Mouse (Mus musculus) CH12.LX (cell line): ENCODE measurements around the gene Ift43.

Source experiments
- CTCF ChIP-seq, 2 experiments: IDR thresholded peaks in 1 of 2; conservative IDR thresholded peaks in 1 of 2; 2 replicates each; pipeline ENCODE4 v1.5.1; 2011 to 2012; ENCODE audit warnings: low read depth in 2 of 2, low read length in 2 of 2, improper control_type of control experiment in 1 of 2, inconsistent platforms in 1 of 2, mild to moderate bottlenecking in 1 of 2, moderate library complexity in 1 of 2
- MAX ChIP-seq: IDR thresholded peaks from 2 replicates; pipeline ENCODE4 v1.6.1; 2011; ENCODE audit warnings: low read length, improper control_type of control experiment
- POLR2AphosphoS2 ChIP-seq: IDR thresholded peaks from 2 replicates; pipeline ENCODE4 v1.6.1; 2011; ENCODE audit warnings: low read depth, low read length, improper control_type of control experiment
- USF1 ChIP-seq: IDR thresholded peaks from 2 replicates; pipeline ENCODE4 v1.6.1; 2014; ENCODE audit warnings: low read depth, mild to moderate bottlenecking, inconsistent platforms, low read length, improper control_type of control experiment

- TF ChIP-seq CTCF (conservative IDR thresholded peaks at IDR 0.05 in 1 of 2, IDR thresholded peaks at IDR 0.05 in 1 of 2; ENCODE audit: low read depth in 2 of 2, low read length in 2 of 2) (no peak), USF1 (no peak), POLR2AphosphoS2 (no peak), MAX (no peak)
These were observed 7.0 kb upstream of the Ift43 start for GRCm38 (mm10) chr12:86075358-86075757.
